Mouse (Mus musculus): ENCODE results near the gene Slc38a4. TPM values are rescaled to one million over a fixed set of nuclear protein-coding genes. Genes with fewer than 3 reads are reported as not detected.

Gene Slc38a4
- polyA plus RNA-seq, 1 experiment from 2014 or later = 20.9 TPM

DNA sequence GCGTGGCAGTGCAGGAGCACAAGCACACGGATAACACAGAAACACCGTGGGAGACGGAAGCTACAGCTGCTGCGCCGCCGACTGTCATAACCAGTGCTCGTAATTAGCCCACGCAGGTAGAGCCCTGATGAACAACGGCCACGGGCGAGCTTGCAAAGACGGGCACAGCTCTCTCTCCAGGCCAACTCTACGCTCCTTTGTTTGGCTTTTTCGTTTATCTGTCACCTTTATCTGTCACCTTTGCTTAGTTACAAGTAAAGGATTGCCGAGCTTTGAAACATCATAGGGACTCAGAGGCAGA, 101.9 kb downstream of the Slc38a4 start:
- no peaks in the 10 kb centered on the region for H3K27me3 ChIP-seq (ENCODE audit: control insufficient read depth, insufficient read depth, low read length)
- peak overlapping the region; percentile 62 for H3K9ac ChIP-seq (ENCODE audit: low read length)
- H3K36me3 ChIP-seq (ENCODE audit: control insufficient read depth, insufficient read depth, low read length) = no peaks in the 10 kb centered on the region
- H3K27ac ChIP-seq (ENCODE audit: low read depth, low read length) = no peak overlapping the region
- peak overlapping the region; percentile 44 for H3K4me2 ChIP-seq
- peak overlapping the region; percentile 19; the same call in 1 of the 2 replicates for H3K4me3 ChIP-seq (ENCODE audit: low read depth, low read length)
- DNase-seq (ENCODE audit: low spot score, missing footprints) (no peak), ATAC-seq (ENCODE audit: low FRiP score) (peak; percentile 4; the same call in 1 of the 2 replicates)
- WGBS = 70% methylated on average over 16 of the region's 16 CpGs
- no peaks in the 10 kb centered on the region for H3K9me3 ChIP-seq (ENCODE audit: control insufficient read depth, low read length)
- no peaks in the 10 kb centered on the region for H3K4me1 ChIP-seq (ENCODE audit: control insufficient read depth, insufficient read depth, low read length)

DNA sequence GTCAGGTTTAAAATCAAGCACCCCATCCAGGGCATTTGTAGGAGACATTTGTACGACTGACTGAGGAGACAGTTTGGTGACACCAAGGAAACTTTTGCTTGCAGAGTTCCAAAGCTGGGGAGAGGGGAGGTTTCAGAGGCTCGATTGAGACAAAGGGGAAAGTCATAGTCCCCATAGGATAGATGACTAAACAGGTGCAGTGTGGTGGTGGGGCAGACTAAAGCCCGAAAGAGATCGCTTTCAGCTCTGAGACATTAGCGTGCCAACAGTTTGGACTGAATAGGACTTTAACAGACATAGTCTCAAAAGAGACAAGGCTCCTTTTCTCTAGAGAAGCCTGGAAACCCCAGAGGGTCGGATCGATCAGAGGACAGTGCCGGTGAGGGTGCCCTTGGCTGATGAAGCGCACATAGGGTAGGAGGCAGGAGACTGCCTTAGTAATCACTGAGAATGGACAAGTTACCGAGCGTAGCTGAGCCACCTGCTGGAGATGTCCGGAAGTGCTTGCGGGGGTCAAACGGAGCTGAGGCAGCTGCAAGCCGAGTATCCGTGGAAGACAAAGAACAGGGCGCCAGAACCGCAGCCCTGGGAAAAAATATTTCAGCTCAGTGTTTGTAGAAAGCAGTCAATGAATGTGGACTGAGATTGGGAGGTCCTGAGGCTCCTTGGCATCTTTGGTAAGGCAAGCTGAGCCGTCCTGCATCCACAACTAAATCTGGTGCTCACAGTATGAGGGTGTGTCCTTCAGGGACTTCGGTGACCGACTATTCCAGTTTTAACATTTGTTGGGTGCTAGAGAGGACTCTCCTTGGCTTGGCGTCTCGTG, 102.4 kb downstream of the Slc38a4 start:
- Histone ChIP-seq H3K9ac (ENCODE audit: low read length) (peak overlapping the region; percentile 62), H3K4me1 (ENCODE audit: control insufficient read depth, insufficient read depth, low read length) (no peaks in the 10 kb centered on the region), H3K27ac (ENCODE audit: low read depth, low read length) (no peak overlapping the region), H3K9me3 (ENCODE audit: control insufficient read depth, low read length) (no peaks in the 10 kb centered on the region), H3K27me3 (ENCODE audit: control insufficient read depth, insufficient read depth, low read length) (no peaks in the 10 kb centered on the region), H3K36me3 (ENCODE audit: control insufficient read depth, insufficient read depth, low read length) (no peaks in the 10 kb centered on the region), H3K4me3 (ENCODE audit: low read depth, low read length) (peak overlapping the region; percentile 19; the same call in 1 of the 2 replicates), H3K4me2 (peak overlapping the region; percentile 44)
- DNase-seq (ENCODE audit: low spot score, missing footprints) = peak; percentile 99
- 32% methylated on average over 23 of the region's 23 CpGs for WGBS
- ATAC-seq (ENCODE audit: low FRiP score) = peak; percentile 83

DNA sequence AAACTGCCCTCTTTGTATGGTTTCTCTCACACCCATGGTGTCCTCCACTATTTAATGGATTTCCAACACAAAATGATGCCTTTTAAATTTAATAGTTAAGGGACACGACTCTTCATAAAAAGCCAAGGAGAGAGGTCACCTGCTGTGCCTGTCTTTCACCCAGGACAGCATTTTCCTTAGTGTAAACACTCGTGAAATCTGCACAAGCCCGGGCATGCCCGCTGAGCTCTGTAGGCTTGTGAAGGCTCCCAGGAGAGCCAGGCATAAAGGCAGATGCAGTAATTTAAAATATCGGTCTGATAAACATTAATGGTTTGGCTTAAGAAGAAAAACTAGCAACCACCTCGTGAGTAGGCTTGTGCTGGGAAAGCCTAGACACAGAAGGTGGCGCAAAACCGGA, 103.3 kb downstream of the Slc38a4 start:
- no peak for DNase-seq (ENCODE audit: low spot score, missing footprints)
- 74% methylated on average over 8 of the region's 8 CpGs for WGBS
- Histone ChIP-seq H3K36me3 (ENCODE audit: control insufficient read depth, insufficient read depth, low read length) (no peaks in the 10 kb centered on the region), H3K27me3 (ENCODE audit: control insufficient read depth, insufficient read depth, low read length) (no peaks in the 10 kb centered on the region), H3K4me2 (no peak overlapping the region), H3K4me3 (ENCODE audit: low read depth, low read length) (no peak overlapping the region), H3K27ac (ENCODE audit: low read depth, low read length) (no peak overlapping the region), H3K4me1 (ENCODE audit: control insufficient read depth, insufficient read depth, low read length) (no peaks in the 10 kb centered on the region), H3K9me3 (ENCODE audit: control insufficient read depth, low read length) (no peaks in the 10 kb centered on the region), H3K9ac (ENCODE audit: low read length) (no peak overlapping the region)
- ATAC-seq (ENCODE audit: low FRiP score) = no peak

DNA sequence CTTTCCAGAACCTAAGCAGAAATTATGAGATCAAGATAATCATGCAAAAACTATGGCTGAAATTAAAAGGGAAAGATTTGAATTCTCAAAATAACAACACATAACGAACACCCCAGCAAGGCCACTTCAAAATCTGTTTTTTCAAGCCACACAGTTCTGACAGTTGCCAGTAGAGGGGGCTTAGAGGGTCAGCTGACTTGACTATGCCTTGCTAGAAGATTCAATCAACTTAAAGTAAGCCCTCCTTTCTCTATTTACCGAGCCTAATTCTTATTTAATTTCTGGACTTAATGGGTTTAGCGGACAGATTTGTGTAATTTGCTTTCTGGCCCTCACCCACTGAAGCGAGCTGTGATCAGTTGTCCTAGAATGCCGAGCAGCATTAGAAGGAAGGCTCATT, 104.0 kb downstream of the Slc38a4 start:
- Histone ChIP-seq H3K27ac (ENCODE audit: low read depth, low read length) (no peak overlapping the region), H3K27me3 (ENCODE audit: control insufficient read depth, insufficient read depth, low read length) (no peaks in the 10 kb centered on the region), H3K36me3 (ENCODE audit: control insufficient read depth, insufficient read depth, low read length) (no peaks in the 10 kb centered on the region), H3K4me2 (no peak overlapping the region), H3K9me3 (ENCODE audit: control insufficient read depth, low read length) (no peaks in the 10 kb centered on the region), H3K4me1 (ENCODE audit: control insufficient read depth, insufficient read depth, low read length) (no peaks in the 10 kb centered on the region), H3K9ac (ENCODE audit: low read length) (no peak overlapping the region), H3K4me3 (ENCODE audit: low read depth, low read length) (no peak overlapping the region)
- DNase-seq (ENCODE audit: low spot score, missing footprints) (no peak), ATAC-seq (ENCODE audit: low FRiP score) (peak; percentile 52; the same call in 1 of the 2 replicates)
- 47% methylated on average over 5 of the region's 5 CpGs for WGBS

DNA sequence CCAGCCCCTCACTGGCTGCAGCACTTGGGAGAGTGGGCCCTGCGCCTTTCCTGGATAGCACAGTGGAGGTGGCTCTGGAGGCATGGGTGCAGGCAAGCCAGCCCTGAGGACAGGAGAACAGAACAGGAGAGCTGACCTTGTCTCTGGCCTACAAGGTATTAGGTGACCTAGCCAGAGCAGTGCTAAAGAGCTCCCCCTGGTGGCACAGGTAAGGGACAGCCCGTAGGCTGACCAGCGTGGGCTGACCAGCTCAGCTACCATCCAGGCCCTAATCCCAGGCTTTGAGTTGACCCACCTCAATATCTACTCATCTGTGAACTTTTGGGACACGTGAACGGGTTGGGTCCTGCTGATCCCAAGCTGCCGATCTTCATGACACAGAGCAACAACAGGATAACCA, 107.3 kb downstream of the Slc38a4 start:
- Histone ChIP-seq H3K9me3 (ENCODE audit: control insufficient read depth, low read length) (no peaks in the 10 kb centered on the region), H3K4me2 (no peak overlapping the region), H3K36me3 (ENCODE audit: control insufficient read depth, insufficient read depth, low read length) (no peaks in the 10 kb centered on the region), H3K4me1 (ENCODE audit: control insufficient read depth, insufficient read depth, low read length) (no peaks in the 10 kb centered on the region), H3K27ac (ENCODE audit: low read depth, low read length) (no peak overlapping the region), H3K9ac (ENCODE audit: low read length) (no peak overlapping the region), H3K27me3 (ENCODE audit: control insufficient read depth, insufficient read depth, low read length) (no peaks in the 10 kb centered on the region), H3K4me3 (ENCODE audit: low read depth, low read length) (no peak overlapping the region)
- 67% methylated on average over 6 of the region's 6 CpGs for WGBS
- DNase-seq (ENCODE audit: low spot score, missing footprints) (no peak), ATAC-seq (ENCODE audit: low FRiP score) (no peak)

Other genes starting within 250 kb of the Slc38a4 start
- 3.6 and 4.0 TPM in 2 replicates for gene Pced1b, start 191.2 kb upstream of the Slc38a4 start, polyA plus RNA-seq (2014; fragmentation: Nextera tagmentation; extraction: Ambion mirVana)
- 5.9 and 6.6 TPM in 2 replicates for gene Amigo2, start 191.3 kb upstream of the Slc38a4 start, polyA plus RNA-seq (2014; fragmentation: Nextera tagmentation; extraction: Ambion mirVana)

Measured in midbrain, embryonic 11.5 days (tissue).